Mouse (Mus musculus) right cerebral cortex, postnatal 10 days (tissue): Measurements from ENCODE around the gene Polg.

ENCODE experiments used
- DNase-seq, 2 experiments: peaks; one replicate each; pipeline ENCODE4 v3.0.0; 2021; ENCODE audit warnings: low spot score in 2 of 2

Gene Polg

GRCm38 (mm10) chr7:79466053-79466901, at the start of gene Polg:
Gene Polg, minus strand, starts transcription at chr7:79466362.
- DNase-seq = peak; percentile 98 to 99

DNA sequence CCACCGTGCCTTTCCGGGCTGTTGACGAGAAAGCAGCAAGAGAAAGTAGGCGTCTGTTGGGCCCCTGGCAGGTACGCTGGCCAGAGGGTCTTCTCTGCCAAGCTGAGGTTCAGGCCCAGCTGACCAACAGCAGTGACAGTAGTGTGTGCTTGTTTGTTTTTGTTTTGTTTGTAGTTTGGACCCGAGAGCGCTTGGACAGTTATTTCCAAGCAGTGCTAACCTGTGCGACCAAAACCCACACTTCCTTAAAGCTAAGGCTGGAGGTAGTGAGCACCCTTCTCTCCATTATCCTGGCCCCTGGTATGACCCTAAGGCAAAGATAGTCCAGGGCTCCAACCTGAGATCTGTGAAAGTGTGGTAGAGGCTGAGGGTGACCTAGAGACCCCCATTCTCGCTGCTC, 49.7 kb upstream of the Polg start:
- DNase-seq = no peak

GRCm38 (mm10) chr7:79515221-79515743, 49.1 kb upstream of the Polg start:
- DNase-seq = peak in 1 of 2 experiments; percentile 70

DNA sequence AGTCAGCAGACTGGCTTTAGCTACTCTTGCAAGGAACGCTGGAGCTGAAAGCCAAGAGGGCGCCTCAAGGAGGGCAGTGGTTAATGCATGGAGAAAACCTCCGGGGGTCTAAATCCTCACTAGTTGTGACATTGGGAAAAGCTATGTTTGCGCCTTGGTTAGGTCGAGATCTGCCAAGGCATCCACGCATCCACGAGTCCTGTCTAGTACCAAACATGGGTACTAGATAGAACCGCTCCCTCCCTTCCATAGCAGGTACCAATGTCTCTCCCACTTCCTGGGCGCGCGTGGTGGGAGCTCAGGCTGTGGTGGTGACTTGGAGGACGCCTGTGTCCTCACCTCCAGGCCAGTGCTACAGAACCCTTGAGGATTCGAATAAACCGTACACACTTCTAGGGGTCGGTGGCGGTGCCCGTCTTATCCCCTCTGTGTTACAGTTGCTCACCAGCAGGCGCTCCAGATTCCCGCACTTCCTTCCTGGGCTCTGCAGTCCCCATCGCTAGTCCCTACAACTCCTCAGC, 48.3 kb upstream of the Polg start:
- peak in 1 of 2 experiments; percentile 77 for DNase-seq

- DNase-seq = no peak
Measured at GRCm38 (mm10) chr7:79513466-79513865, 47.3 kb upstream of the Polg start.

DNA sequence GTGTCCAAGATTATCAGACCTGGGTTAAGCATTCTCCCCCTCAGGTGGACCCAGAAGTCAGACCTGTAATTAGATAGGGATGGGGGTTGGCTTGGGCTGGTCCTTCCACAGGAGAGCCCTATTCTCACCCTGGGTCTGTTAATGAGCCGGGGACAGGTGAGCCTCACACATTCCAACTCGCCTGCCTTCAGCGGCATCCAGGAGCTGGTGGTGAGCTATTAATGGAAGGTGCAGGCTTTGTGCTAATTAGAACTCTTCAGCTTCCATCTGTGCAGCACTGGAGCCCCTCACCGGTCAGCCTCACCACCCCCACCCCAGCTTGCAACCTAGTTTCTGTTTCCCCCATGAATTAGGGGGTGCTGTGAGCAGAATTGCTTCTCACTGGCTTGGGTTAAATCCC, 46.3 kb upstream of the Polg start:
- no peak for DNase-seq

GRCm38 (mm10) chr7:79511656-79512055, 45.5 kb upstream of the Polg start:
- DNase-seq = no peak

DNA sequence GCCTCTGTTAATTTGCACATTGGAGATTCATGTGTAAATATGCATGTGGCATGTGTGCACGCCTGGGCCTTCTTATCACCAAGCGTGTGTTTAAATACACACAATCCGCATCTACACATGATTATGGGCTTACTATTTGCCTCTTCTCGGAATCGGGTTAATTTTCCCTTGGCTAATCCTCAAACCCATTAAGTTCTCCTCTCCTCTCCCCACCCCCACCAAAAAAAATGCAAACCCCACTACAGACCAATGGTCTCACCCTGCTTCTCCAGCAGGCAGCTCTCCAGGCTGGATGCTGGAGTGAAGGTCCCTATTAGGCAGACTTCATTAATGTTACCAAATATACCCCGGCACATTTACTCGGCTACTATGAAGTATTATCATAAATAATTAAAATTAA, 45.0 kb upstream of the Polg start:
- no peak for DNase-seq

DNA sequence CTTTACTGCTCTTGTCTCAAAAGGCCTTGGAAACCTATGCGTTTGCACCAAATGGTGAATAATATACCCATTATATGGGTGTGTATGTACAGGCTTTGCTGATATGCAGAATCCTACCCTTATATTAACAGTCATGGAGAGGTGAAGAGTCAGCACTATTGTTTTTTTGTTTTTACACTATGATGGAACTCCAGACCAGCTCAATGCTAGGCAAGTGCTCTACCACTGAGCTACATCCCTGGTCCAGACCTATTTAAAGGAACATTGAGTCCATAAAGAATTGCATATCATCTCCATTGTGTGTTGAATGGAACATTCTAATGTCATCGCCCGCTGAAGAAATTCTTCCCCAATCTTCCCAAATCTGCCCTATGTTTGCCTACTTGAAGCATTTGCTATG, 44.5 kb upstream of the Polg start:
- no peak for DNase-seq

DNA sequence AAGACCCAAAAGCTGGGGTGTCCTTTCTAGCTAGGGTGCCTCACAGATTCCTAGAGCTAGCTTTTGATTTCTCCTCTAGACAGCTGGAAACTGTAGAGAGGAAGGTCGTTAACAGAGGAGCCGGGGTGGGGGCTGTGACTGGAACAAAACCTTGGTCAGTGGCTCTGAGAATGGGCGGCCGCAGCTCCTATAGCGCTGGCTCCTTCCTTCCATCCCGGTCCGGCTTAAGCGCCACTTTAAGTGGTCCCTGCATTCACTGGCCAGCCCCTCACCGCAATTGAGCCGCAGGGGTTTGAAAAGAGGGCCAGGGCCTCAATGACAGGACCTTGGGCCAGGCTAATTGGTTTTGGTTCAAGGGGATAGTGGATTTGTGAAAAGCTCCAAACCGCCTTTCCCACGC, 43.5 kb upstream of the Polg start:
- DNase-seq = peak in 1 of 2 experiments; percentile 47

DNA sequence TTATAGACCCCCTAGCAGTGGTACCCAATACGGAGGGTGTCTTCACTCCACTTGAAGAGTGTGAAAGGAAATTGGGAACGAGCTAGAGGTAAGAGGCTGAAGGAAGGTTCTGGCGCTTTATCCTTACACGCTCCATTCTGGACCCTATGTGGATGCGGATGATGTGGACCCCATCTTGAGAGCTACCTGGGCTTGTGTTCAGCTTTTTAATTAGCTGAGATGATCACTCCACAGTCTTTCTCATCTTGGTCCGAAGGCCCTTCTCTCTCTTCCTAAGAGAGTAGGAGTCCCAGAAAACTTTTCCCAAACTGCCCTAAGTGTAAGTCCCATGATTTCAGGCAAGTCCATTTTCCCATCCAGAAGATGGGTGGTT, 43.1 kb upstream of the Polg start:
- DNase-seq = no peak

DNA sequence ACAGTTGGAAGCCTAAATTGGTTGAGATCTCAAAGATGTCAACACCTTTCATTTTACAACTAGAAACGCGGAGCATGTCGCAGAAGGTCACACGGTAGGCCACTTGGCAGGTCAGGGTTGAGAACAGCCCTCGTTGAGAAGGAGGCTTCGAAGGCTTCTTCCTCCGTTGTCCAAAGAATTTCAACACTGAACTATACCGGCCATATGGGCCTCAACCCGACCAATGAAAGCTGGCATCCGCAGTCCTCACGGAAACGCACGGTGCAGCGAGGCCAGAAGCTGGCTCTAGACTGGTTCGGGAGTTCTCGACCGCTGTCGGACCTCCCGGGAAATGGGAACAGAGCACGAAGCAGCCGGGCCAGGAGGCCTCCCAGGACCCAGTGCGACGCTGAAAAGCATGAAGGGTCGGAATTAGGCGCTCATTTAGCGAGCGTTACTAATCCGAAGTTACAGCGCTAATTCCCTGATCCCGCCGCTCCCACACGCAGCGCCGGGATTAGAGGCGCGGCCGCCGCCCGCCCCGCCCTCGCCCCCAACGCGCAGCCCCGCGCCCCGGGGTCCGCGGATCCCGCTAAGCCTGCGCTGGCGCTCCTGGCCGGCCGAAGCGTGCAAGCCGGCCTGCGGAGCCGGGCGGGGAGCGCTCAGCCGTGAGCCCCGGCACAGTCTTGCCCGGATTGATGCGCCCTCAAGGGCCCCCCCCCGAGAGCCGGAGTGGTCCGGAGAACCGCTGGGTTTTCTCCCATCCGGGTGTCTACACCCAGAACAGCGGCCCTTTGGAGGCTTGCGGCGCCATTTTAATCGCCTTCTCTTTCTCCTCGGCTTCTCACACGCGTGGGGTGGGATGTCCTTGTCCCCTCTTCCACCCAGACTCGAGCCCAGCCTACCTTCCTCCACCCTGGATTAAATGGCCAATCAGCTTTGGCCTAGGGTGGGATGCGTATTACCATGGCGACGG, 42.4 kb upstream of the Polg start:
- DNase-seq = peak in 1 of 2 experiments; percentile 65

DNA sequence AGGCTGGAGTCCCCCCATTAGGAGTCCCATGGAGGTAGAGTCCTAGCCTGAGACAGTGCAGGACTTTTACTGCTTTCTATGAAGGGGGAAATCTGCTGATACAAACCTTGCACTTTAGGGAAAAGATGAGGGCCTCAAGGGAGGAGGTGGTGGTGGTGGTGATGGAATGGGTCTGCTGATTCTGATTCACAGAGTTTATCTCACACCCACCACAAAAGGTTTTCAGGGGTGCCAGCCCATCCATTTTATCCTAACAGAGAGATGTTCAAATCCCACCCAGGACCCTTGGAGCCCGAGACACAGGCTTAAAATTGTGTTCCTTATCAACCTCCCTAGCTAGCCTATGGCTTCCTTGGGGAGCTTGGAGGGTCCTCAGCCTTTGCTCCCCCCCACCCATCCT, 41.6 kb upstream of the Polg start:
- peak in 1 of 2 experiments; percentile 27 for DNase-seq

DNA sequence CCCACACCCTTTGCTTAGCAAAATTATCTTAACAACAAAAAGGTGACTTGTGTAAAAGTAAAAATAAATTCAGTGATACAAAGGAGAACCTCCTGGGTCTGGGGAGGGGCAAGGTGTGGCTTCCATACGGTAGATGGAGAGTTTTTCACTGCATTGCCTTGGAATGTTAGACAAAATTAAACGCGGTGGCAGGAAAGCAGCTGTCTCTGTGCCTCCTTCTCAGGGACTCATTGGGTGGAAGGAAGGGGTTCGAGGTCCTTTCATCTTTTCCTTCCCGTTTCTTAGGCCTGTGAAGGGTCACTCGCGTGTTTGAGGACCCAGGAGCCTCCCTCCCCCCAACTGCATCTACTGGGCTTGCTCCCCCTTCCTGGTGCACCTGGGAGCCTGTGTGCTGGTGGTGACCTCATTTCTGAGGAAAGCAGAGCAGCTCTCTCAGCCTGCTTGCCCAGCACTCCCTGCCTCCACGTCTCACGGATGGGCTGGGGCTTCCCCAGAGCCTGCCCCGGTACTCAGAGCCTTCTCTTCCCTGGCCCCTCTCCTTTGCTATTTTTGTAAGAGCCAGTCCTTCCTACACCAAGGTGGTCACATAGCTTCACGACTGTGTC, 41.0 kb upstream of the Polg start:
- DNase-seq = peak in 1 of 2 experiments; percentile 58

GRCm38 (mm10) chr7:79506531-79507090, 40.4 kb upstream of the Polg start:
- DNase-seq = no peak

GRCm38 (mm10) chr7:79505876-79506530, 39.8 kb upstream of the Polg start:
- peak in 1 of 2 experiments; percentile 66 for DNase-seq

- peak in 1 of 2 experiments; percentile 49 for DNase-seq
Measured at GRCm38 (mm10) chr7:79505376-79505775, 39.2 kb upstream of the Polg start.

- DNase-seq = peak; percentile 97
Measured at GRCm38 (mm10) chr7:79504723-79505122, 38.6 kb upstream of the Polg start.

GRCm38 (mm10) chr7:79503656-79504250, 37.6 kb upstream of the Polg start:
- DNase-seq = no peak

- DNase-seq = peak in 1 of 2 experiments; percentile 62
Measured at GRCm38 (mm10) chr7:79503103-79503455, 36.9 kb upstream of the Polg start.
